Mouse (Mus musculus): ENCODE results near the gene Gtf3a. TPM values are rescaled to one million over a fixed set of nuclear protein-coding genes. Genes with fewer than 3 reads are reported as not detected.
"Not testable (repeated sequence)": the region's sequence is repeated elsewhere in the genome, so short reads cannot be mapped to it uniquely, and the experiment has no call there.

The Gtf3a gene
- polyA plus RNA-seq, 1 experiment from 2014 or later, result 109 TPM

DNA sequence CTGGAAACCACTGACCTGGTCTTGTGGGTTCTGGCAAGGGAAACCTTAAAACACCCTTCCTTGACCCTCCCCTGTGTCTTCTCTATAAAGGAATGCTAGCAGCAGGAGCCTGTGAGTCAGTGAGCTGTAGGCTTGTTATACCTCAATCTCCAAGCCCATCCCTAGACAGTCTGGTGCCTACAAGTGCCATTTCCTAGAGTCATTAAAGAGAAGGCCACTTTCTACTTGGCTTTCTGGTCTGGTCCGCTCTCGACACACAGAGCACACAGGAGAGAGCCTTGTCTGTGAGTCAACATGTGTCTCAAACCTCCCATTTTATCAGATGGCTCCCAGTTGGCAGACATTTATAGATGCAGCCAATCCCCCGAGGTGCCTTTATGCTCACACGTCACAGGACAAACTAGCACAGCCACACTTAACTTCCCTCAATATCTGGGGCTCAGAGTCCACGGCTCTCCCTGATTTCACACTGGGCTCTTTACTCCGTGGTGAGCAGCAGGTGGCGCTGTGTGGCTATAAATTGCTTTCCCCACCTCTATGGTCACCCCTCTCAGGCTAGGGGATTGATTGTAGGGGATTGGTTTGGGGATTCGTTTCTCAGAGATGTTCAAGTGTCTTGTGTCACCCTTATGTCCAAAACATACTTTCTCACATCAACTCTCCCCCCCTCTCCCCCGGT, 34.2 kb upstream of the Gtf3a start:
- no peaks in the 10 kb centered on the region for H3K9me3 ChIP-seq (replicated peaks; ENCODE audit: control insufficient read depth, low read length)
- no peak overlapping the region for H3K9ac ChIP-seq (ENCODE audit: low read length)
- WGBS, result 24% methylated on average over 9 of the region's 9 CpGs
- H3K4me3 ChIP-seq (replicated peaks; ENCODE audit: low read length), result no peak overlapping the region
- H3K36me3 ChIP-seq (ENCODE audit: control insufficient read depth, insufficient read depth, low read length), result no peaks in the 10 kb centered on the region
- ATAC-seq (ENCODE audit: insufficient read depth, low FRiP score), result peak; percentile 61; the same call in 1 of the 2 replicates
- H3K4me2 ChIP-seq (ENCODE audit: low read depth, low read length), result no peak overlapping the region
- no peaks in the 10 kb centered on the region for H3K27me3 ChIP-seq (ENCODE audit: control insufficient read depth, insufficient read depth, low read length)
- H3K4me1 ChIP-seq (ENCODE audit: control insufficient read depth, insufficient read depth, low read length), result peaks cover 5% of the 10 kb centered on the region; the same call in 1 of the 2 replicates
- no peak overlapping the region for H3K27ac ChIP-seq (ENCODE audit: low read length)

DNA sequence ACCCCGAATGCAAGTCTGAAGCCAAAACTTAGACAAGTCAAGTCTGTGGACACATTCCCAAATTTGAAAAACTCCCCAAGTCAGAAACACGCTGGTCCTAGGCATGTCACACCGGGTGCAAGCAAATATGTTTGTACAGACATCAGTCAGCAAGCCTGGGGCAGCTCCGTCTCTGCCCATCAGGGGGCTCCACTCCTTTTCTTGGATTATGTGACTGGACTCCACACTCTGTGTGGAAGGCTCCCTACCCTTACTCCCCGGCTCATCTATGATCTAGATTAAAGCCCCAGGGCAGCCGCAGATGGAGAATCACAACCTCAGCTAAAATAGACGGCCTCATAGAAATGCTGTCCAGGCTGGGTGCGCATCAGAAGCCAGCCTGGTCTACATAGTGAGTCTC, 32.2 kb upstream of the Gtf3a start:
- WGBS, result 68% methylated on average over 8 of the region's 8 CpGs
- Histone ChIP-seq H3K27me3 (ENCODE audit: control insufficient read depth, insufficient read depth, low read length) (no peaks in the 10 kb centered on the region), H3K4me2 (ENCODE audit: low read depth, low read length) (no peak overlapping the region), H3K27ac (ENCODE audit: low read length) (no peak overlapping the region), H3K9ac (ENCODE audit: low read length) (no peak overlapping the region), H3K4me3 (replicated peaks; ENCODE audit: low read length) (no peak overlapping the region), H3K9me3 (replicated peaks; ENCODE audit: control insufficient read depth, low read length) (no peaks in the 10 kb centered on the region), H3K4me1 (ENCODE audit: control insufficient read depth, insufficient read depth, low read length) (peaks cover 11% of the 10 kb centered on the region), H3K36me3 (ENCODE audit: control insufficient read depth, insufficient read depth, low read length) (no peaks in the 10 kb centered on the region)
- no peak for ATAC-seq (ENCODE audit: insufficient read depth, low FRiP score)

DNA sequence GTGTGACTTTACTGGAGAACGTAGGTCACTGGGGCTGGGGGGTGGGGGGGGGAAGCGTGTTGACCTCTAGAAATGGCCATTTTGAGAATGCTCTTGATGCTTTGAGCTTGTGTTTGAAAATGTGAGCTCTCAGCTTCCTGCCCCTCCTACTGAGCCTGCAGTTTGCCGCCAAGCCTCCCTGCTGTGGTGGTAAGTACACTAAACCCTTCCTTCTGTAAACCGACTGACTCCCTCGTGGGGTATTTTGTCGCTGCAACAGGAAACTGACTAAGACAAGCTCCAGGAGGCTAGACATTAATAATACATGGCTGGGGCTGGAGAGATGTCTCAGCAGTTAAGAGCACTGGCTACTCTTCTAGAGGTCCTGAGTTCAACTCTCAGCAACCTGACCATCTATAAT, 31.7 kb upstream of the Gtf3a start:
- H3K9me3 ChIP-seq (replicated peaks; ENCODE audit: control insufficient read depth, low read length), result no peaks in the 10 kb centered on the region
- no peak overlapping the region for H3K27ac ChIP-seq (ENCODE audit: low read length)
- 22% methylated on average over 6 of the region's 6 CpGs for WGBS
- H3K4me2 ChIP-seq (ENCODE audit: low read depth, low read length), result no peak overlapping the region
- H3K4me3 ChIP-seq (replicated peaks; ENCODE audit: low read length), result no peak overlapping the region
- no peak for ATAC-seq (ENCODE audit: insufficient read depth, low FRiP score)
- peaks cover 10% of the 10 kb centered on the region for H3K4me1 ChIP-seq (ENCODE audit: control insufficient read depth, insufficient read depth, low read length)
- no peaks in the 10 kb centered on the region for H3K27me3 ChIP-seq (ENCODE audit: control insufficient read depth, insufficient read depth, low read length)
- no peak overlapping the region for H3K9ac ChIP-seq (ENCODE audit: low read length)
- no peaks in the 10 kb centered on the region for H3K36me3 ChIP-seq (ENCODE audit: control insufficient read depth, insufficient read depth, low read length)

GRCm38 (mm10) chr5:146917357-146917756, 31.1 kb upstream of the Gtf3a start:
- 84% methylated on average over 3 of the region's 6 CpGs for WGBS
- not testable (repeated sequence) for H3K4me1 ChIP-seq (ENCODE audit: control insufficient read depth, insufficient read depth, low read length); H3K4me2 ChIP-seq (ENCODE audit: low read depth, low read length); H3K27ac ChIP-seq (ENCODE audit: low read length); H3K27me3 ChIP-seq (ENCODE audit: control insufficient read depth, insufficient read depth, low read length); ATAC-seq (ENCODE audit: insufficient read depth, low FRiP score); H3K9ac ChIP-seq (ENCODE audit: low read length); H3K9me3 ChIP-seq (replicated peaks; ENCODE audit: control insufficient read depth, low read length); H3K36me3 ChIP-seq (ENCODE audit: control insufficient read depth, insufficient read depth, low read length); H3K4me3 ChIP-seq (replicated peaks; ENCODE audit: low read length)

DNA sequence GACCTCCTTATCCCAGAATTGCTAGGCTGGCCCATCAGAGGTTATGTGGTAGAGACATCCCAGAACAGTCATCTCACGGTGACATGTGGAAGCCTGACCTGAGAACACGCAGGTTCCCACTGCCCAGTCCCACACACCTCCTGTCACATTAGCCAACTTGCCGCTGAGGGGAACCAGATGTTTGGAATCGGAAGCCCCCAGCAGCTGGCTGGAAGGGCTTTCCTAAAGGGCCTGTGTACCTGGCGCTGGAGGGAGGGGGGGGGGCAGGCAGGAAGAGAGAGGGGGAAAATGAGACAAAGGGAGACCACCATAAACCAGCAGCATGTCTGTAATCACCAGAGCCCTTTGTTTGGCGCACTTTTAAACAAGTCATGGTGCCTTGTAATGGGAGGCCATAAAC, 28.6 kb upstream of the Gtf3a start:
- no peak overlapping the region for H3K4me3 ChIP-seq (replicated peaks; ENCODE audit: low read length)
- ATAC-seq (ENCODE audit: insufficient read depth, low FRiP score), result no peak

GRCm38 (mm10) chr5:146920314-146921161, 27.9 kb upstream of the Gtf3a start:
- Histone ChIP-seq H3K9ac (ENCODE audit: low read length) (no peak overlapping the region), H3K4me3 (replicated peaks; ENCODE audit: low read length) (peak overlapping the region; percentile 19; the same call in 1 of the 2 replicates), H3K36me3 (ENCODE audit: control insufficient read depth, insufficient read depth, low read length) (no peaks in the 10 kb centered on the region), H3K4me2 (ENCODE audit: low read depth, low read length) (peak overlapping the region; percentile 52), H3K9me3 (replicated peaks; ENCODE audit: control insufficient read depth, low read length) (no peaks in the 10 kb centered on the region), H3K4me1 (ENCODE audit: control insufficient read depth, insufficient read depth, low read length) (peaks cover 6% of the 10 kb centered on the region; the same call in 1 of the 2 replicates), H3K27ac (ENCODE audit: low read length) (no peak overlapping the region), H3K27me3 (ENCODE audit: control insufficient read depth, insufficient read depth, low read length) (no peaks in the 10 kb centered on the region)
- WGBS, result 3% methylated on average over 27 of the region's 27 CpGs
- ATAC-seq (ENCODE audit: insufficient read depth, low FRiP score), result no peak

More for the DNA sequence above, 28.6 kb upstream of the Gtf3a start:
- H3K9ac ChIP-seq (ENCODE audit: low read length), result no peak overlapping the region
- peaks cover 6% of the 10 kb centered on the region; the same call in 1 of the 2 replicates for H3K4me1 ChIP-seq (ENCODE audit: control insufficient read depth, insufficient read depth, low read length)
- no peak overlapping the region for H3K27ac ChIP-seq (ENCODE audit: low read length)
- no peaks in the 10 kb centered on the region for H3K9me3 ChIP-seq (replicated peaks; ENCODE audit: control insufficient read depth, low read length)
- H3K27me3 ChIP-seq (ENCODE audit: control insufficient read depth, insufficient read depth, low read length), result no peaks in the 10 kb centered on the region
- no peaks in the 10 kb centered on the region for H3K36me3 ChIP-seq (ENCODE audit: control insufficient read depth, insufficient read depth, low read length)
- 24% methylated on average over 6 of the region's 6 CpGs for WGBS
- peak overlapping the region; percentile 52 for H3K4me2 ChIP-seq (ENCODE audit: low read depth, low read length)

DNA sequence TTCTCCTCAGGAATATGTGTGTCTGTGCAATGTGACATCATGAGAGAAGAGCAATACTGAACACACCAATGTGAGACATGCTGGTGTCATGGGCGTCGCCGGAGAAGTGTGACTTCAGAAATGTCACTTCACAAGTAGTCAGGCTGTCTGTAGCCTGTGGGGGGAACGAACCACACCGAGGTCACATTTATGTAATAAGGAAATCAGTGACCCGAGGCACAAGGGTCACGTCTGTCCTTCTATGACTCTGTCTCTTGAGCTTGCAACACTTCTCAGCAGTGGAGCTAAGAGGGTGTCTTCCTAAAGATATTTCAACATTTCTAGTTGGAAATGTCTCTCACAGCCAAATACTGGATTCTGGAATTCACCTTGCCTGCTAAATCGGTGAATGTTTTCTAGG, 27.2 kb upstream of the Gtf3a start:
- Histone ChIP-seq H3K9me3 (replicated peaks; ENCODE audit: control insufficient read depth, low read length) (no peaks in the 10 kb centered on the region), H3K4me1 (ENCODE audit: control insufficient read depth, insufficient read depth, low read length) (peaks cover 6% of the 10 kb centered on the region; the same call in 1 of the 2 replicates)
- 57% methylated on average over 8 of the region's 8 CpGs for WGBS

DNA sequence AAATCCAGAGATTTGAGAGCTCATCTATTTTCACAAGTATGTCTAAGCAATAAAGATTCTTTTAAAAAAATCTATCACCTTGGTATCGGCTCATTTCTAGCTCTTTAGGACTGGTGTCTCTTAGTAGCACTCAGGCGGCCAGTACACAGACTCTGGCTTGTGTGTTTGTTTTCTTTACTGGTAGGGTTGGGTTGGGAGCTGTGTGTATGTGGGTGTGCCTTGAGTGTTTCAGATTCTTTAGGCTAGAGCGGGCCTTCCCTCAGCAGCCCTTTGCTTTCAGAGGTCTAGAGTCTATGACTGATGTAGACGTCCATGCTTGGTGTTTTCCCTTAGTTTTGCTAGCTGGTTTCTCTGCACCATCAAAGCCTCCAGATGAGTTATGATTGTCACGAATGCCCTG, 24.9 kb upstream of the Gtf3a start:
- ATAC-seq (ENCODE audit: insufficient read depth, low FRiP score), result no peak
- no peak overlapping the region for H3K4me2 ChIP-seq (ENCODE audit: low read depth, low read length)

More for the DNA sequence above, 27.2 kb upstream of the Gtf3a start:
- Histone ChIP-seq H3K27me3 (ENCODE audit: control insufficient read depth, insufficient read depth, low read length) (no peaks in the 10 kb centered on the region), H3K4me2 (ENCODE audit: low read depth, low read length) (no peak overlapping the region), H3K9ac (ENCODE audit: low read length) (no peak overlapping the region), H3K36me3 (ENCODE audit: control insufficient read depth, insufficient read depth, low read length) (no peaks in the 10 kb centered on the region), H3K4me3 (replicated peaks; ENCODE audit: low read length) (no peak overlapping the region), H3K27ac (ENCODE audit: low read length) (no peak overlapping the region)
- no peak for ATAC-seq (ENCODE audit: insufficient read depth, low FRiP score)

GRCm38 (mm10) chr5:146926673-146927072, 21.8 kb upstream of the Gtf3a start:
- Histone ChIP-seq H3K36me3 (ENCODE audit: control insufficient read depth, insufficient read depth, low read length) (no peaks in the 10 kb centered on the region), H3K4me1 (ENCODE audit: control insufficient read depth, insufficient read depth, low read length) (no peaks in the 10 kb centered on the region), H3K4me3 (replicated peaks; ENCODE audit: low read length) (no peak overlapping the region), H3K4me2 (ENCODE audit: low read depth, low read length) (no peak overlapping the region), H3K9ac (ENCODE audit: low read length) (no peak overlapping the region), H3K27me3 (ENCODE audit: control insufficient read depth, insufficient read depth, low read length) (no peaks in the 10 kb centered on the region), H3K9me3 (replicated peaks; ENCODE audit: control insufficient read depth, low read length) (no peaks in the 10 kb centered on the region), H3K27ac (ENCODE audit: low read length) (no peak overlapping the region)
- no peak for ATAC-seq (ENCODE audit: insufficient read depth, low FRiP score)
- 81% methylated on average over 5 of the region's 5 CpGs for WGBS

More for the DNA sequence above, 24.9 kb upstream of the Gtf3a start:
- no peaks in the 10 kb centered on the region for H3K36me3 ChIP-seq (ENCODE audit: control insufficient read depth, insufficient read depth, low read length)
- no peaks in the 10 kb centered on the region for H3K27me3 ChIP-seq (ENCODE audit: control insufficient read depth, insufficient read depth, low read length)
- peaks cover 6% of the 10 kb centered on the region; the same call in 1 of the 2 replicates for H3K4me1 ChIP-seq (ENCODE audit: control insufficient read depth, insufficient read depth, low read length)
- no peak overlapping the region for H3K9ac ChIP-seq (ENCODE audit: low read length)
- WGBS, result 48% methylated on average over 5 of the region's 5 CpGs
- no peak overlapping the region for H3K4me3 ChIP-seq (replicated peaks; ENCODE audit: low read length)
- no peak overlapping the region for H3K27ac ChIP-seq (ENCODE audit: low read length)
- no peaks in the 10 kb centered on the region for H3K9me3 ChIP-seq (replicated peaks; ENCODE audit: control insufficient read depth, low read length)

All from stomach, embryonic 16.5 days (tissue).